Mouse (Mus musculus) gastrocnemius, postnatal 36 days (tissue): ENCODE measurements around the gene Cyp2w1. TPM values are rescaled to one million over a fixed set of nuclear protein-coding genes. Genes with fewer than 3 reads are reported as not detected.
"Not testable (repeated sequence)": the region's sequence is repeated elsewhere in the genome, so short reads cannot be mapped to it uniquely, and the experiment has no call there.

Experiments used
- DNase-seq, 2 experiments: peaks; one replicate each; pipeline ENCODE4 v3.0.0; 2022
- intact Hi-C: fragments of 180-260 bp; cut with DNase I; formaldehyde crosslinking; loops from one replicate; pipeline ENCODE4 v1.15.1; 2025
- total RNA-seq, 2 experiments: library from RNA; stranded (reverse); gene quantifications; 2 replicates each; pipeline ENCODE4 v1.2.3; 2021

Cyp2w1 gene
- total RNA-seq, 2 experiments from 2014 or later = not detected

DNA sequence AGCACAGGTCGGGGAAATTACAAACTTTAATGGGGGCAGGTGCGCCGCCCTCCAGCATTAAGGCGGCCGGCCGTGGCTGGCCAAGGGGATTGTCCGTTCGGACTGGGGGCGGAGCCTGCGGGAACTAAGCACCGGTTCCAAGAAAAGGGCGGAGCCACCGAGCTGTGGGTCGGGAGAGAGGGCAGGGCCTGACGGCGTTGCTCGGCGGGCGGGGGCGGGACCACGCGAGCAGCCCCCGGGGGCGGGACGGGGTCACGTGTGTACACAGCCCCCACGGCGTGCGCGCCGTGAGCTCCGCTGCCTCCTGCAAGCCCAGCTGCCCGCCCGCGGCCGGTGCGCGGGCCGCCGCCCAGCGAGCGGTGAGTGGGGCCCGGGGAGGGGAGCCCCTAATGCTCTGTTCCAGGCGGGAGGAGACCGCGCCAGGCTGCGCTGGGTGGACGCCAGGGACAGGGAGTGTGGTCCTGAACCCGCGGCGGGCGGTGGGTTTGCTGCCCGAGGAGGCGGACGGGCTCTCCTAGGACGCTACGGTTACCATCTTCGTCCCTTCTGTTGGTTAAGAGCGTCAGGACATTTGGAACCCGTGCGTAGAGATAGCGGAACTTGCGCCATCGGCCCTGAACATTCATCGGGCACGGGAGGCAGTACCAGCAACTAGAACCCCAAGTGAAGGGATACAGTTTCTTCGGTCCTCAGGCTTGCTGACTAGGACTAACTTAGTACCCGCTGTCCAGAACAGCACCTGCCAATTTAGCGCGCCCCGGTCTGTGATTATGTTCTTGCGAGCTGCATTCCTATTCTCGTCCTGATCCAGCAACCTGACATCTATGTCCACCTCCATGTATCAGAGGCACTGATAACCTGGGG, 28.2 kb downstream of the Cyp2w1 start:
- peak; percentile 92 to 97 for DNase-seq
- intact Hi-C loops = no loop called here

DNA sequence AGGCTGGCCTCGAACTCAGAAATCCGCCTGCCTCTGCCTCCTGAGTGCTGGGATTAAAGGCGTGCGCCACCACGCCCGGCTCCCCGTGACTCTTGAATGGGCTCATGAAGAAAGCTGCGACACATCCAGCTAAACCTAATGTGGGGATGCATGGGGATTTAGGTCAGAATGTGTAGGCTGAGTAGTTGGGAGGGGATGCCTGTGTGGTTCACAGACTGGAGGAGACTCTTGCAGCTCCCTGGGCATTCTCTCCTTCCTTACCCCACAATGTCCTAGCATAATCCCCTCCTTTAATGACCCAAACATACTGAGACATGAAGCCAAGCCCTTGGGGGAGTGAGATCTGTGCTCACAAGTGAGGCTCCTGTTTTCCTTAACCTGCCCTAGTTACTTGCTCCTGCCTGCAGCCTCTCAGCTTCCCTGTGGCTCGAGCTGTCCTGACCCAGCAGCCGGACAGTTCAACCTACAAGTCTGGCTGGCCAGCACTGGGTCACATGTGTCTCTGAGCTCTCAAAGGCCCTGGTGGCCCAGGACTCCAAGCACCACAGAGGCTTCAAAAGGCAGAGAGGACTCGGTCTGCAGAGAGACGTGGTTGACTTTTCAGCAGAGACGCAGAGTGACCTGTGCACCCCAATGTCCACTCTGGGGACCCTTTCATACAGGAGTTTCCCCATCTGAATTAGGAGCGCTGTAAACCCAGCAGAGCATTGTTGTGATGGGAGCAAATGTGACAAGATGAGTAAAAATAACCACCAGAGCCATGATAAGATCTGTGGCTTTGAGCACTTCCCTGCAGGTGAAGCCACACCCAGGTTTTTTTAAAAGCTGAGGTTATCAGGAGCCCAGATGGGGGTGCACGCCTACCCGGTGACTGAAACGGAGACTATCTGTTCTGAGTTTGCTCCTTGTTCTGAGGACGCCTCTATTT, 29.4 kb downstream of the Cyp2w1 start:
- no peak for DNase-seq
- intact Hi-C loops = no loop called here

DNA sequence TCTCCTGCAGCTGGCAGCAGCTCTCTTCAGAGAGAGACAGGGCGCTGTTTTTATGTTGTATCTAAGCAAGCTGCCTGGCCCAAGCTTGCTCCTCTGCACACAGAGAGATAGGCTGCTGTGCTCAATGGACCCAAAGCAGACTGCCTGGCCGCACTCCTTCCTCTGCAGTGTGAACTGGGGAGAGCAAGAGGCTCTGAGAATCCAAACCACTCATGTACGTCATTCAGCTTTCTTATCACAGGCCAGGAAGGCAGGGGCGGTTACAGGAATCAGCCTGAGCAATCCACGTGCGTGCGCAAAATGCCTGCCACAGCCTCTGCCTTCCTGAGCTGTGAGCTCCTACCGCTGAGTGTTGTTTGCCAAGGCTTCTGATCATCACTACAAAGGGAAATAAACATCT, 30.3 kb downstream of the Cyp2w1 start:
- no peak for DNase-seq

DNA sequence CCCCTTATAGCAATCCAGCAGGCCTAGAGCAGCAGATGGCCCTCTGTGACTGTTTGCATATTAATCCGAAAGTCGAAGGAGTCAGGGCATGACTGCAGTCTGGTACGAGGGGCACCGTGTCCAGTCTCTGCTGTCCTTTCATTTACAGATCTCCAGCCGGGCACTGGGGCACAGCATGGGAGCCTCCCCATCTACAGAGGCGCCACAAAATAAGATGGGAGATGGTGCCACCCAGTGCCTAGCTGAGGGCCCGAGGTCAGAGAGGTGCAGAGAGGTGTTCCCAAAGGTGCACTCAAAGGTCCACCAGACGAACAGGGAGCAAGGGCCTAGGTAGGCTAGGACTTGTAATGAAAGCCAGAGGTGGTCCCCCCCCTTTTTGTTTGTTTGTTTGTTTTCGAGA, 30.8 kb downstream of the Cyp2w1 start:
- no peak for DNase-seq
- intact Hi-C loops = no loop called here

More for the DNA sequence above, 30.3 kb downstream of the Cyp2w1 start:
- intact Hi-C loops = no loop called here

DNA sequence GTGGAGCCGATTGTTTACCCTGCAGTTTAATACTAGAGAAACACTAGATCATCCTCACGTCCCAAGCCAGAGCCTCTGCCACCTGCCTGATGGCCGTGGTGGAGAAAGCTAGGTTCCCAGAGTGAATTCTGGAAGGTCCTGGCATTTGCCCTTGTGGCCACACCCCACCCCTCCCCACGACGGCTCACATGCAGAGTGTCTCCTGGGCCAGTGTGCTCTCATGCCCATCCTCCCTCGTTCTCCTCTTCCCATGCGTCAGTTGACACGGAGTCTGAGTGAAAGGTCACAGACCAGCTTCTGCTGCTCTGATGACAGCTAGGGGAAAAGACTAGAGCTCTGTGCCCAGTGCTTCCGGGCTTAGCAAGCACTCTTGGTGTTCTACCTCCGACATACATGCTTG, 32.1 kb downstream of the Cyp2w1 start:
- intact Hi-C loops = no loop called here
- DNase-seq = peak in 1 of 2 experiments; percentile 61

DNA sequence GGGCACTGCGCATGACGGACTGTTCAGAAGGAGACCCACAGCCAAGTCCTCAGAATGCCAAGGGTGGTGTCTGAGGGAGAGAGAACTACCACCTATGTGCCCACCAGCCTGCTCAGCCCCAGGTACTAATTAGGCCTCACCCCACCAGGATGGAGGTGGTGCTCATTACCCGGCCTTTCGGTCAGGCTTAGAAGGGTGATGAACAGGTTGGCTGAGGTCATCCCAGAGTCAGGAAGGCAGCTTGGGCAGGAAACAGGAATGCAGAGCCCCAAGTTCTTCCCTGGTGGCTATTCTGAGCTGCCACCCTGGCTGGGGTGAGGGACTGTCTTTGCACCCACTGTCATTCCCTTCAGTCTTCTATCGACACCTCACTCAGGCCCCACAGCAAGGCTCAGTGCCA, 33.6 kb downstream of the Cyp2w1 start:
- no peak for DNase-seq
- intact Hi-C loops = no loop called here

DNA sequence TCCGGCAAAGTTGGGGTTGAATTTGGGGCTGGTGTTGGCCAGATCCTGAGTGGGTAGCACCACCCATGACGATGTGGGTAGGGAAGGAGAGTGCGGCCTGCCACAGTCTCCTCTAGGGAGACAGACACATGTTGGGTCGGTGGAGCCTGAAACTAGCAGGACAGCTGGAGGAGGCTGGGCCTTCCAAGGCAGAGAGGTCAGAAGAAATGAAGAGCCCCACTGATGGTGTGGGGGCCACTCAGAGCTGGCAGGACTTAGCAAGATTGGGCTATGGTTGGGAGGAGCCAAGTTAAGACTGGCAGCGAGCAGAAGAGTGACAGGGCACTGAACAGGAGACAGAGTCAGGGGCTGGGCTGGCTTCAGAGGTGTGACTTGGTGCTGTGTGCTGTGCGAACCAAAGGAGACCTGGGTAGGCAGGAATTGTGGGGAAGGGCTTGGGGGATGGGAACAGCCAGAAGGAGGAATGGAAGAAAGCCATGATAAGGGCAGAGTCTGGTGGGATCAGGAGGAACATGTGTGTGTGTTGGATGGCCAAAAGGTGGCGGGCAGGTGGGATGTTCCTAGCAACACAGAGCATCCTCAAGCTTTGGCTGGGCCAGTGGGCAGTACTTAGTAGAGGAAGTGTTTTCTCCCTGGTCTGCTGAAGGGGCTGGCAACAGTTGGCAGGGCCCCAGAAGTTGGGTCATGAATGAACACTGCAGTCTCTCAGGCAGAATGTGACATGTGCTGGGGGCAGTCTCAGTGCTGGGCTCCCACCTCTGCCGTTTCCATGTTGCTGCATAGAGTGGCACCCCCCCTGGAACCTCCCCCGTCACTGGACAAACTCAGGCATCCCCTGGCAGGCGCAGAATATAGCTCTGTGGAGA, 35.1 kb downstream of the Cyp2w1 start:
- intact Hi-C loops = no loop called here
- DNase-seq = no peak

DNA sequence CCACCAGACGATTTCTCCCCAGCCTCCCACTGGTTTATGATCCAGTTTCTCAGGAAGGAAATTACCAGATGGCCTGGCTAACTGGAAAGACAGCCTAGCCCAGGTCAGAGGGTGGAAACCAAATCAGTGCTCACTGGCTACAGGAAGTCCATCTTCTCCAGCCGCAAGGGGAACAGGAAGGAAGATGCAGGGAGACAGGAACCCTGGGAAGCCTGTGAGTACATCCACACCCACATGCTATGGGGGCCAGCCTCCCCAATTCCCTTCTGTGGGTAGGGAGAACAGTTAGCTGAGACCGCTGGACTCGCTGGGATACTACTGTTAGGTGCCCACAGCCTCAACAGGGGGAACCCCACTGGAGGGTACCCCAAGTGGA, 35.8 kb downstream of the Cyp2w1 start:
- no peak for DNase-seq
- intact Hi-C loops = no loop called here

DNA sequence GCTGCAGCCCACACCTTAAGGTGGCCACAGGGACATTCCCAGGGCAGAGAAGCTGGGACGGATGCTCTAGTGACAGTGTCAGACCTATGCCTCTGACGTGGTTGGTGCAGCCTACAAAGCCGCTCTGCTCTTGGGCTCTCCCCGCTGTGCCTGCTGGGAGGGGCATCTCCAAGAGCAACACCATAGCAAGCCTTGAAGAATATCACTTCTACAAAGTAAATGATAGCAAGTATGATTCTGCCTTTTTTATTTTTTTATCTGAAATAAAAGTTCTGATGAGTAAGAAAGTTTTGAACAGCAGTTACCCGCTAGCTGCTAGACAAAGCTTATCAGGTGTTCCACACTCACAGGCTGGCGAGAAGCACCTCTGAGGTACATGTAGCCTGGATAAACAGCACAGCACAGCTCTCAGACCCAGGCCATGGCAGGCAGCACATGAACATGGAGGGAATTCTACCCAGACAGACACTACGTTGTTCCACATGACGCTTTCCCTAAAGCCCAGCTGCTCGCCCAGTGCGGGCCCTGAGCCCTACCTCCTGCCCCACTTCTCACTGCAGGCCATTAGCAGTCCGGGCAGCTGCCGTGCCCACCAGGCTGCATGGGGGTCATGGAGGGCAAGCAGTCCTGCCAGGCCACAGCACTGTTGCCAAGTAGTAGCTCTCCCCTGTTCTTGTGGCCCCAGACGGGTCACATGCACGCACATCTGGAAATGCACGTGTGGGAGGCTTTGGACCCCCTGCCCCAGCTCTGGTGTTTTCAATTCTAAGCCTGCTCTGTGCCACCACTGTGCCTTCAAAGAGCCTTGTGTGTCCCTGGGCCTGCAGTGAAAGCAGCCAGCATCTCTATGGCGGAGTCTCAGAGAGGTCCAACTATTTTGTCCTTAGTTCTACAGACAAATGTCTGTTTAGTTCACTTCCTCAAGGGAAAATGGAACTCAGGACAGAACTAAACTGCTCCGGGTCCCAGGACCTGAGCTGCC, 36.6 kb downstream of the Cyp2w1 start:
- no peak for DNase-seq

DNA sequence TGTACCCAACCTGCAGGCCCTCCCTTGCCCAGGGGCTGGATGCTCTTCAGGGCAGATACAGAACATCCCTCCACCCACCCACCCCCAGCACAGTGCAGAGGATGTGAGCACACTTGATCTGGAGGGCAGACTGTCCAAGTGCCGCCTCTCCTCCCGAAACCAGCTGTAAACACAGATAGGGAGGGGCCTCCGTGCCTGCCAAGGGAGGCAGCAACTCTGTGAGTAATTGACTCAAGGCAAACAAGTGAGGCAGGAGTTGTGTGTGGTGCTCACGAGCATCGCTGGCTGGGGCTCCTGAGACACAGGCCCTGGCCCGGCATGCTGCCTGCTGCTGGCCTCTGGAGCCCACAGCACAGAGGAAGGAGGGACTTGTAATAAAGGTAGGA, 37.3 kb downstream of the Cyp2w1 start:
- intact Hi-C loops = no loop called here

More for the DNA sequence above, 36.6 kb downstream of the Cyp2w1 start:
- intact Hi-C loops = no loop called here

DNA sequence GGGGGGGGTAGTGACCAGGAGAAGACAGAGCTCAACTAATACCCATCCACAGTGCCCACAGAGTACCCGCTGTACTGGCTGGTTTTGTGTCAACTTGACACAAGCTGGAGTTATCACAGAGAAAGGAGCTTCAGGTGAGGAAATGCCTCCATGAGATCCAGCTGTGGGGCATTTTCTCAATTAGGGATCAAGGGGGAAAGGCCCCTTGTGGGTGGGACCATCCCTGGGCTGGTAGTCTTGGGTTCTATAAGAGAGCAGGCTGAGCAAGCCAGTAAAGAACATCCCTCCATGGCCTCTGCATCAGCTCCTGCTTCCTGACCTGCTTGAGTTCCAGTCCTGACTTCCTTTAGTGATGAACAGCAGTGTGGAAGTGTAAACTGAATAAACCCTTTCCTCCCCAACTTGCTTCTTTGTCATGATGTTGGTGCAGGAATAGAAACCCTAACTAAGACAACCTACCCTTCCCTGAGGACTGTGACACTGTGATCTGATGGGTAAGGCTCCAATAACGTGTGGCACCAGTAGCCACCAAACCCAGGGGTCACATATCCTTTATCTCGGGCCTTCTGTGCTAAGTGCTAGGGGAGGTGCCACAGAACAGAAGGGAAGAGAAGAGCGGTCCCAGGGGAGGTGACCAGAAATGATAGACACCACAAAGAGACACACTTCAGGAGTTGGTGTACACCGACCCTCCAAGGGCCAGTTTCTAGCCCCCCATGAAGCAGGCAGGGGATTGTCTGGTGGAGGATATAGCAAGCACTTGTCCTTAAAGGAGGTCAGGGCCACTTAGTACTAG, 38.1 kb downstream of the Cyp2w1 start:
- intact Hi-C loops, DNase-seq: not testable (repeated sequence)

More for the DNA sequence above, 37.3 kb downstream of the Cyp2w1 start:
- DNase-seq = peak; percentile 69 to 74

DNA sequence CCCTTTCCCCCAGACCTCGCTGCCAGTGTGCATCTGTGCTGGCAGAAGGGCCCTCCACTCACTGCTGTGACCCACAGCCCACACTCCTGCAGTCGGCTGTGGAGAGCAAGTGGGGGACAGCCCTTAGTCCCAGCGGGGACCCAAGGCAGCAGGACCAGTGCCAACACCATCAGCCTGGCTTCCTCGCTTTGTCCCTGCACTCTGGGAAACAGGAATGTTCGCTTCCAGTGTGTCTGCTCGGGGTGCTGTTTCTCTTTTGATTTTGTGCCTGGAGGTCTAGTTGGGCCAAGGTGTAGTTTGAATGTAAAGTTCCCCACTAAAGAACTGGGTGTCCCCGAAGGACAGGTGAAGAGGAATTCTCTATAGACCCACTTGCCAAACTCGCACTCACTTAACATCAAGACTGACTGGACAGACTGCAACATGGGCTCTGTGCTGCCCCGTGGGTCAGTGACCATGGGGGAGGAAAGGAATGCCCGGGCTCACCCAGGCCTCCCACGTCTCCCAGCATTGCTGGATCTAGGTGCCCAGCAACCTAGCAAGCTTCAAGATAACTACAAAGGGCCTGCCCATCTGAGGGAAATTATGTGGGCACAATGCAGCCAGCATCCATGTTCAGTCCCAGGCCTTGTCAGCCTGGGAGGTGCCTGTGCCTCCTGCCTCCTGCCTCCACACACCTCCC, 39.0 kb downstream of the Cyp2w1 start:
- DNase-seq = no peak
- intact Hi-C loops = no loop called here

DNA sequence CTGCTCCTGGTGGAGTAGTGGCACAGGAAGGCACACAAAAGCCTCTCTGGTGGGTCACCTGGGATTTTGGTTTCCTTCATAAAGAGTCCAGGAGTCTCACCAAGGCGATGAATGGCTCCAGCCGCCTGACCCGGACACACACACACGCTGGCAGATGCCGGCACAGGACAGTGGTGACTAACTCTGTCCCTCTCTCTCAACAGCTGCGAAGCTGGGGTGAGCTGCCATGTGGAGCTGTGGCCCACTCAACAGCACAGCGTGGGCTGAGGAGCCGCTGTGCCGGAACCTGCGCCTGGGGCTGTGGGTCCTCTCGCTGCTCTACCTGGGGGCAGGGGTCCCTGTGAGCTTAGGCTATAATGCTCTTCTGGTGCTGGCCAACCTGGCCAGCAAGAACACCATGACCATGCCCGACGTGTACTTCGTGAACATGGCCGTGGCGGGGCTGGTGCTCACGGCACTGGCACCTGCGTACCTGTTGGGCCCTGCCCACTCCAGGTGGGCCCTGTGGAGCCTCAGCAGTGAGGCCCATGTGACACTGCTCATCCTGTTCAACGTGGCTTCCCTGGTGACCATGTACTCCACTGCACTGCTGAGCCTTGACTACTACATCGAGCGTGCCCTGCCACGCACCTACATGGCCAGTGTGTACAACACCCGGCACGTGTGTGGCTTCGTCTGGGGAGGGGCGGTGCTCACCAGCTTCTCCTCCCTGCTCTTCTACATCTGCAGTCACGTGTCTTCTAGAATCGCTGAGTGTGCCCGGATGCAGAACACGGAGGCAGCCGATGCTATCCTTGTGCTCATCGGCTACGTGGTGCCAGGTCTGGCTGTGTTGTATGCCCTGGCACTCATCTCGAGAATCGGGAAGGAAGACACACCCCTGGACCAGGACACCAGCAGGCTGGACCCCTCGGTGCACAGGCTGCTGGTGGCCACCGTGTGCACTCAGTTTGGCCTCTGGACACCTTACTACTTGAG, 40.1 kb downstream of the Cyp2w1 start:
- intact Hi-C loops = no loop called here
- DNase-seq = no peak

DNA sequence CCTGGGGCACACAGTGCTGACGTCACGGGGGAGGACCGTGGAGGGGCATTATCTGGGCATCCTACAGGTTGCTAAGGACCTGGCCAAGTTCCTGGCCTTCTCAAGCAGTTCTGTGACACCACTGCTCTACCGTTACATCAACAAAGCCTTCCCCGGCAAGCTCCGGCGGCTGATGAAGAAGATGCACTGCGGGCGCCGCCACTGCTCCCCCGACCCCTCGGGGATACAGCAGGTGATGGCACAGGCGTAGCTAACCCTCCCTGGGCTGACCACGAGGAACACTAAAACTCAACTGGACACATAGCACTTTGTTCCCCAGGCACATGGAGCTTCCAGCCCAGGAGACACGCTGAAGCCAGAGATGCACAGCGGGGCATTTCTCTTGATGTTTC, 40.8 kb downstream of the Cyp2w1 start:
- intact Hi-C loops = no loop called here
- DNase-seq = no peak

DNA sequence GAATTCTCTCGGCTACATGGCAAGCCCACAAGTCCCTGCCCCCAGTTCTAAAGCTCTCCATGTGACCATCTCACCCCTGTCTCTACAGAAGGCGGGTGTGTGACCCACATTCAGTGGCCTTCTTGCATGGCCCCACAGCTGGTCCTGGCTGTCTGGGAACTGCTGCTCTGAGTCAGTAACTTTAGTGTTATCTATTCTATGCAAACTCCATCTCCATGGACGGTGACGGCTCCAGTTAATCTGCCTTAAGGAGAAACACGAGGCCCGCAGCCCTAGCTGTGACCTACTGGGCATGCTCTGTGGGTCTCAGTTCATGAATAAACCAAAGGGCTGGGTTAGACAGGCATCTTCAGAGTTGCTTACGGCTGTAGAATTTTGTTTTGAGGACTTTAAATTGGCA, 42.0 kb downstream of the Cyp2w1 start:
- DNase-seq = no peak
- intact Hi-C loops = no loop called here

DNA sequence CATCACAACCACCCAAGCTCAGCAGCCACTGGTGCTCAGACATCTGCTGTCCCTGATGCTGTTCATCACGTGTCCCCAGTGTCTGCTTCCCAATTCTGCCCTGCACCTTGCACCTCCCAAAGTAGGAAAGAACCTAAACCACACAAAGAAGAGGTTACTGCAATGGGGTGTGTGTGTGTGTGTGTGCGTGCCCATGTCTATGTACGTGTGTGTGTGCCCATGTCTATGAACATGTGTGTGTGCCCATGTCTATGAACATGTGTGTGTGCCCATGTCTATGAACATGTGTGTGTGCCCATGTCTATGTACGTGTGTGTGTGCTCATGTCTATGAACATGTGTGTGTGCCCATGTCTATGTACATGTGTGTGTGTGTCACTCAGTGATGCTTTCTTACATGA, 43.1 kb downstream of the Cyp2w1 start:
- DNase-seq = no peak
- intact Hi-C loops = no loop called here
